30 mouse cellular contexts compared by ENCODE assay signal in genomic region chr6:120465393-120465792, GRCm38 (mm10). TPM values are rescaled to one million over a fixed set of nuclear protein-coding genes. Genes with fewer than 3 reads are reported as not detected.
A peak's percentile ranks its signal among the peaks of the same experiment; 100 is the strongest.
DNase-seq lines count a peak whose midpoint lies in the region; ATAC-seq and TF ChIP-seq lines count a peak whose summit lies in the region.
"Had no signal": no experiment of that assay in that cellular context is flagged by ENCODE, and none has a peak within 500 bp of the region (broad histone marks: within the 10 kb centered on the region; RNA-seq: fewer than 3 reads in every experiment).

No protein-coding gene starts in this region.

- H3K27ac ChIP-seq in spleen, adult 2 months (ENCODE audit: insufficient read depth, low read length), result peak overlapping the region; percentile 52
- H3K27ac ChIP-seq in liver, embryonic 12.5 days, result peak overlapping the region; percentile 7
- H3K27ac ChIP-seq: forebrain, embryonic 13.5 days; hindbrain, embryonic 14.5 days; layer of hippocampus, adult 2 months; left cerebral cortex, adult 2 months; limb, embryonic 13.5 days had no signal

- no peak for TF ChIP-seq POLR2A in spleen, adult 2 months (IDR thresholded peaks at IDR 0.05; ENCODE audit: low read depth, low read length)
- TF ChIP-seq POLR2A in myocyte (IDR thresholded peaks at IDR 0.05; ENCODE audit: insufficient read length, low read depth), result no peak

- H3K27me3 ChIP-seq in spleen, adult 2 months (ENCODE audit: control insufficient read depth, insufficient read depth, low read length), result no peaks in the 10 kb centered on the region
- H3K27me3 ChIP-seq in liver, embryonic 12.5 days (replicated peaks), result peaks cover 15% of the 10 kb centered on the region
- no peaks in the 10 kb centered on the region for H3K27me3 ChIP-seq in myocyte (ENCODE audit: control insufficient read depth, insufficient read depth, insufficient read length)

- peaks cover 30% of the 10 kb centered on the region for H3K4me1 ChIP-seq in spleen, adult 2 months (ENCODE audit: control insufficient read depth, insufficient read depth, insufficient read length)
- peaks cover 70% of the 10 kb centered on the region for H3K4me1 ChIP-seq in liver, embryonic 12.5 days

- no peaks in the 10 kb centered on the region for H3K36me3 ChIP-seq in spleen, adult 2 months (ENCODE audit: control insufficient read depth, insufficient read depth, low read length)
- no peaks in the 10 kb centered on the region for H3K36me3 ChIP-seq in liver, embryonic 12.5 days
- no peaks in the 10 kb centered on the region for H3K36me3 ChIP-seq in myocyte (ENCODE audit: control insufficient read depth, insufficient read depth)
- H3K36me3 ChIP-seq: heart, embryonic 12.5 days; limb, embryonic 13.5 days had no signal

- H3K4me2 ChIP-seq in liver, embryonic 12.5 days, result peak overlapping the region; percentile 98
- peak overlapping the region; percentile 93 for H3K4me2 ChIP-seq in myocyte (ENCODE audit: low read depth)
- H3K4me2 ChIP-seq: forebrain, embryonic 13.5 days; limb, embryonic 13.5 days had no signal

- peak overlapping the region; percentile 6; the same call in 1 of the 2 replicates for H3K4me3 ChIP-seq in spleen, adult 2 months (ENCODE audit: extremely low read depth, insufficient read depth, insufficient read length)
- no peak overlapping the region for H3K4me3 ChIP-seq in liver, embryonic 12.5 days
- H3K4me3 ChIP-seq in myocyte, result no peak overlapping the region
- H3K4me3 ChIP-seq: forebrain, embryonic 13.5 days; heart, embryonic 12.5 days; layer of hippocampus, adult 2 months; left cerebral cortex, adult 2 months; limb, embryonic 13.5 days had no signal

- 16% methylated on average over 4 of the region's 4 CpGs for WGBS in spleen, adult 2 months
- 17% methylated on average over 4 of the region's 4 CpGs for WGBS in liver, embryonic 12.5 days (ENCODE audit: insufficient replicate concordance)

- H3ac ChIP-seq in myocyte (ENCODE audit: control insufficient read depth, insufficient read length), result no peak overlapping the region

- DNase-seq in CD4-positive, CD25-positive, alpha-beta regulatory T cell, adult 2 months (ENCODE audit: low read depth, low spot score), result peak; percentile 26
- DNase-seq in spleen, adult 2 months (ENCODE audit: low read depth in 1 of 2, low spot score in 2 of 2), result no peak
- DNase-seq in spleen, adult 12 weeks (ENCODE audit: low spot score), result no peak
- no peak for DNase-seq in adrenal gland, adult 18-20 months (ENCODE audit: low spot score in 2 of 2)
- DNase-seq: adrenal gland, adult 2 months; adrenal gland, postnatal 36 days; cerebellum, adult 2 months; cerebellum, postnatal 25 days; gastrocnemius, postnatal 10 days; heart, postnatal 10 days; kidney, adult 11 months; kidney, postnatal 36 days; lung, adult 18-20 months; lung, postnatal 4 days; midbrain, embryonic 14.5 days; right cerebral cortex, postnatal 4 days; thymus, postnatal 25 days had no signal

- no peak for ATAC-seq in CD4-positive, CD25-positive, alpha-beta regulatory T cell, adult 4 months
- ATAC-seq in liver, embryonic 12.5 days, result no peak
- no peak for ATAC-seq in granulocyte monocyte progenitor cell, adult 5-6 weeks (replicated peaks; ENCODE audit: poor library complexity, severe bottlenecking)
- ATAC-seq: forebrain, embryonic 13.5 days; inflammation-experienced regulatory T-cells, adult 6 months; lung, postnatal 0 days had no signal

- no peak overlapping the region for H3K9ac ChIP-seq in liver, embryonic 12.5 days
- H3K9ac ChIP-seq: forebrain, embryonic 13.5 days; heart, embryonic 12.5 days; hindbrain, embryonic 14.5 days; limb, embryonic 13.5 days had no signal

- H3K9me3 ChIP-seq in liver, embryonic 12.5 days (replicated peaks), result no peaks in the 10 kb centered on the region
- H3K9me3 ChIP-seq: forebrain, embryonic 13.5 days; limb, embryonic 13.5 days had no signal

- TF ChIP-seq CTCF in spleen, adult 2 months (IDR thresholded peaks at IDR 0.05; ENCODE audit: extremely low read depth, insufficient read depth, insufficient read length, insufficient replicate concordance), result no peak

- peaks cover 55% of the 10 kb centered on the region for H3K79me2 ChIP-seq in myocyte (ENCODE audit: control insufficient read depth, insufficient read depth)

TF ChIP-seq in myocyte, 11 proteins besides CTCF, POLR2A, EP300 and RAD21:
- no peak for TF ChIP-seq MYOD1 (IDR thresholded peaks at IDR 0.05; ENCODE audit: control insufficient read depth in 1 of 3, insufficient read length in 2 of 3, low read depth in 2 of 3)
- no peak for TF ChIP-seq CEBPB (IDR thresholded peaks at IDR 0.05; ENCODE audit: insufficient read depth, poor library complexity, severe bottlenecking)
- TF ChIP-seq MAX (IDR thresholded peaks at IDR 0.05; ENCODE audit: low read depth), result no peak
- TF ChIP-seq POLR2AphosphoS2 (IDR thresholded peaks at IDR 0.05; ENCODE audit: insufficient read length, low read depth), result no peak
- no peak for TF ChIP-seq TCF3 (IDR thresholded peaks at IDR 0.05; ENCODE audit: insufficient read length, low read depth)
- no peak for TF ChIP-seq SRF (IDR thresholded peaks at IDR 0.05; ENCODE audit: control insufficient read depth, insufficient read length, low read depth)
- no peak for TF ChIP-seq USF1 (IDR thresholded peaks at IDR 0.05; ENCODE audit: low read depth)

RNA-seq across cellular contexts. Expression of gene Il17ra, which starts 2.3 kb away (rescaled TPM):
- 10 to 100 TPM; 18.8 to 20.3 TPM for polyA plus RNA-seq in CD4-positive, CD25-positive, alpha-beta regulatory T cell, adult 4 months (2017; shearing (Covaris generic))
- polyA plus RNA-seq in spleen, adult 2 months (2012; rRNA removed), result 93.1 and 98.3 TPM in 2 replicates
- 13.3 and 14.8 TPM in 2 replicates for polyA plus RNA-seq in liver, embryonic 12.5 days (2016; fragmentation: Nextera tagmentation; extraction: Ambion mirVana)
- polyA plus RNA-seq in myocyte (2012; fragmentation: generic; extraction: Trizol), result 12.0 TPM
- 17.1 and 29.8 TPM in 2 replicates for total RNA-seq in granulocyte monocyte progenitor cell, adult 5-6 weeks (2014; fragmentation: Nextera tagmentation)
- total RNA-seq in granulocyte monocyte progenitor cell, adult 5-6 weeks (2017), result 17.0 and 27.7 TPM in 2 replicates
- total RNA-seq in adrenal gland, adult 18-20 months (2021), result 10 to 100 TPM in 1 of 2 experiments, 1 to 10 TPM in 1; 8.5 to 10.3 TPM

RNA-seq across cellular contexts. Expression of gene Tmem121b, which starts 28.2 kb away (rescaled TPM):
- under 1 TPM; 0.61 to 0.63 TPM for polyA plus RNA-seq in CD4-positive, CD25-positive, alpha-beta regulatory T cell, adult 4 months (2017; shearing (Covaris generic))
- 0.14 and 0.59 TPM in 2 replicates for polyA plus RNA-seq in spleen, adult 2 months (2012; rRNA removed)
- 0.02 TPM in 1 of 2 replicates, not detected in the other for polyA plus RNA-seq in liver, embryonic 12.5 days (2016; fragmentation: Nextera tagmentation; extraction: Ambion mirVana)
- 0.01 TPM for polyA plus RNA-seq in myocyte (2012; fragmentation: generic; extraction: Trizol)
- total RNA-seq in granulocyte monocyte progenitor cell, adult 5-6 weeks (2014; fragmentation: Nextera tagmentation), result not detected in 2 replicates
- total RNA-seq in granulocyte monocyte progenitor cell, adult 5-6 weeks (2017), result not detected in 2 replicates
- under 1 TPM in 1 of 2 experiments, not detected in 1; 0.10 TPM for total RNA-seq in adrenal gland, adult 18-20 months (2021)
- total RNA-seq: neutrophil, adult 5-6 weeks had no signal
